ENCODE assay signal across 14 mouse cellular contexts in genomic region chrX:100686527-100686926, GRCm38 (mm10). TPM values are rescaled to one million over a fixed set of nuclear protein-coding genes. Genes with fewer than 3 reads are reported as not detected.
DNase-seq lines count a peak whose midpoint lies in the region; ATAC-seq and TF ChIP-seq lines count a peak whose summit lies in the region.
"Had no signal": no experiment of that assay in that cellular context is flagged by ENCODE, and none has a peak within 500 bp of the region (broad histone marks: within the 10 kb centered on the region; RNA-seq: fewer than 3 reads in every experiment).

No protein-coding gene starts in this region.

- DNase-seq in forebrain, postnatal 0 days = no peak
- peak; percentile 39 for DNase-seq in lung, postnatal 0 days (ENCODE audit: low spot score)
- DNase-seq in lung, postnatal 25 days (ENCODE audit: low spot score) = no peak
- DNase-seq in brain, embryonic 14.5 days (ENCODE audit: low read depth) = peak; percentile 40
- no peak for DNase-seq in spleen, adult 18-20 months
- DNase-seq in embryonic facial prominence, embryonic 10.5 days (ENCODE audit: low spot score) = no peak
- DNase-seq: cerebellum, adult 11-12 months; gastrocnemius, postnatal 10 days; thymus, adult 18-20 months had no signal

- peak; percentile 53 for ATAC-seq in forebrain, postnatal 0 days
- no peak for ATAC-seq in forebrain, embryonic 15.5 days (replicated peaks)
- ATAC-seq in lung, postnatal 0 days = no peak
- ATAC-seq: midbrain, embryonic 15.5 days had no signal

- TF ChIP-seq EP300 in lung, postnatal 0 days (IDR thresholded peaks at IDR 0.05) = no peak

- no peaks in the 10 kb centered on the region for H3K9me3 ChIP-seq in forebrain, postnatal 0 days (ENCODE audit: low read length)
- H3K9me3 ChIP-seq in forebrain, embryonic 15.5 days = no peaks in the 10 kb centered on the region
- no peaks in the 10 kb centered on the region for H3K9me3 ChIP-seq in lung, postnatal 0 days (ENCODE audit: low read length)
- H3K9me3 ChIP-seq in embryonic facial prominence, embryonic 10.5 days = no peaks in the 10 kb centered on the region
- H3K9me3 ChIP-seq: limb, embryonic 12.5 days; liver, embryonic 15.5 days; midbrain, embryonic 15.5 days had no signal

- H3K27me3 ChIP-seq in forebrain, postnatal 0 days (ENCODE audit: insufficient read depth, low read length) = no peaks in the 10 kb centered on the region; the same call in 1 of the 2 replicates
- no peaks in the 10 kb centered on the region for H3K27me3 ChIP-seq in forebrain, embryonic 15.5 days
- no peaks in the 10 kb centered on the region for H3K27me3 ChIP-seq in lung, postnatal 0 days (replicated peaks; ENCODE audit: insufficient read depth, low read length)
- H3K27me3 ChIP-seq in embryonic facial prominence, embryonic 10.5 days (replicated peaks; ENCODE audit: low read depth, poor library complexity, severe bottlenecking) = peaks cover 58% of the 10 kb centered on the region
- H3K27me3 ChIP-seq: liver, embryonic 15.5 days had no signal

- no peak for TF ChIP-seq POLR2A in brain, embryonic 14.5 days (IDR thresholded peaks at IDR 0.05; ENCODE audit: borderline replicate concordance, extremely low read depth, insufficient read depth, insufficient read length, poor library complexity, severe bottlenecking)

- H3K36me3 ChIP-seq in forebrain, postnatal 0 days (ENCODE audit: insufficient read depth) = no peaks in the 10 kb centered on the region
- H3K36me3 ChIP-seq in forebrain, embryonic 15.5 days = no peaks in the 10 kb centered on the region
- H3K36me3 ChIP-seq in lung, postnatal 0 days (ENCODE audit: insufficient read depth, low read length) = no peaks in the 10 kb centered on the region
- peaks cover 39% of the 10 kb centered on the region for H3K36me3 ChIP-seq in embryonic facial prominence, embryonic 10.5 days (replicated peaks)
- H3K36me3 ChIP-seq: midbrain, embryonic 15.5 days had no signal

- no peak for TF ChIP-seq CTCF in forebrain, postnatal 0 days (IDR thresholded peaks at IDR 0.05; ENCODE audit: low read depth)
- TF ChIP-seq CTCF in lung, postnatal 0 days (IDR thresholded peaks at IDR 0.05) = no peak
- TF ChIP-seq CTCF in brain, embryonic 14.5 days (IDR thresholded peaks at IDR 0.05; ENCODE audit: borderline replicate concordance, extremely low read depth, insufficient read depth, insufficient read length) = no peak

- no peak overlapping the region for H3K4me3 ChIP-seq in forebrain, postnatal 0 days (ENCODE audit: low read depth, low read length)
- H3K4me3 ChIP-seq in forebrain, embryonic 15.5 days = no peak overlapping the region
- H3K4me3 ChIP-seq in lung, postnatal 0 days (ENCODE audit: low read depth, low read length) = no peak overlapping the region
- H3K4me3 ChIP-seq in embryonic facial prominence, embryonic 10.5 days = no peak overlapping the region
- H3K4me3 ChIP-seq: limb, embryonic 12.5 days; liver, embryonic 15.5 days; midbrain, embryonic 15.5 days had no signal

- no peak overlapping the region for H3K4me2 ChIP-seq in forebrain, postnatal 0 days (ENCODE audit: low read depth)
- H3K4me2 ChIP-seq in forebrain, embryonic 15.5 days (replicated peaks) = no peak overlapping the region
- H3K4me2 ChIP-seq in lung, postnatal 0 days (replicated peaks; ENCODE audit: low read depth, low read length) = 0 out of 2 replicates have a peak overlapping the region, but pooled peaks have one; percentile 1
- H3K4me2 ChIP-seq: limb, embryonic 12.5 days; liver, embryonic 15.5 days; midbrain, embryonic 15.5 days had no signal

- H3K4me1 ChIP-seq in forebrain, postnatal 0 days (ENCODE audit: insufficient read depth) = no peaks in the 10 kb centered on the region
- H3K4me1 ChIP-seq in forebrain, embryonic 15.5 days = no peaks in the 10 kb centered on the region
- H3K4me1 ChIP-seq in lung, postnatal 0 days (ENCODE audit: insufficient read depth, low read depth, low read length) = no peaks in the 10 kb centered on the region
- no peaks in the 10 kb centered on the region for H3K4me1 ChIP-seq in embryonic facial prominence, embryonic 10.5 days
- H3K4me1 ChIP-seq: limb, embryonic 12.5 days; liver, embryonic 15.5 days; midbrain, embryonic 15.5 days had no signal

- H3K9ac ChIP-seq in forebrain, postnatal 0 days = no peak overlapping the region
- H3K9ac ChIP-seq in forebrain, embryonic 15.5 days (replicated peaks) = no peak overlapping the region
- H3K9ac ChIP-seq in lung, postnatal 0 days (replicated peaks; ENCODE audit: low read depth) = no peak overlapping the region
- H3K9ac ChIP-seq: limb, embryonic 12.5 days; liver, embryonic 15.5 days; midbrain, embryonic 15.5 days had no signal

- no peak overlapping the region for H3K27ac ChIP-seq in forebrain, postnatal 0 days (ENCODE audit: low read depth, low read length)
- H3K27ac ChIP-seq in forebrain, embryonic 15.5 days (replicated peaks) = no peak overlapping the region
- peak overlapping the region; percentile 59 for H3K27ac ChIP-seq in lung, postnatal 0 days (ENCODE audit: low read length)
- no peak overlapping the region for H3K27ac ChIP-seq in embryonic facial prominence, embryonic 10.5 days (replicated peaks)
- H3K27ac ChIP-seq: kidney, postnatal 0 days; limb, embryonic 12.5 days; liver, embryonic 15.5 days; midbrain, embryonic 15.5 days had no signal

- 36% methylated on average over 3 of the region's 3 CpGs for WGBS in forebrain, postnatal 0 days
- WGBS in forebrain, embryonic 15.5 days = 27% methylated on average over 3 of the region's 3 CpGs
- WGBS in lung, postnatal 0 days = 30% methylated on average over 3 of the region's 3 CpGs
- 83% methylated on average over 3 of the region's 3 CpGs for WGBS in embryonic facial prominence, embryonic 10.5 days

RNA-seq across cellular contexts. Expression of gene Gdpd2, which starts 43.1 kb away (rescaled TPM):
- 14.2 and 23.0 TPM in 2 replicates for total RNA-seq in forebrain, postnatal 0 days (2014; rRNA removed)
- 10.5 and 21.8 TPM in 2 replicates for polyA plus RNA-seq in forebrain, postnatal 0 days (2015; fragmentation: Nextera tagmentation; extraction: Ambion mirVana)
- 10.2 and 13.8 TPM in 2 replicates for polyA plus RNA-seq in forebrain, embryonic 15.5 days (2015; fragmentation: Nextera tagmentation; extraction: Ambion mirVana)
- polyA plus RNA-seq in lung, postnatal 0 days (2015; fragmentation: Nextera tagmentation; extraction: Ambion mirVana) = 23.2 and 42.0 TPM in 2 replicates
- 51.1 and 52.8 TPM in 2 replicates for polyA plus RNA-seq in brain, embryonic 14.5 days (2012; rRNA removed)
- polyA plus RNA-seq in embryonic facial prominence, embryonic 10.5 days (2016; fragmentation: Nextera tagmentation; extraction: Ambion mirVana) = 2.7 and 3.1 TPM in 2 replicates

Comparison
In these comparisons a context has a peak if more than half of its experiments do, and no peak if none do; other contexts are left out.
1. DNase-seq: peak in lung, postnatal 0 days (single experiment) and brain, embryonic 14.5 days (single experiment); none in forebrain, postnatal 0 days (single experiment), lung, postnatal 25 days (single experiment), spleen, adult 18-20 months (0 of 2) and embryonic facial prominence, embryonic 10.5 days (single experiment).